Mouse (Mus musculus): ENCODE data around the gene Pdhb. TPM values are rescaled to one million over a fixed set of nuclear protein-coding genes. Genes with fewer than 3 reads are reported as not detected.

The Pdhb gene
- polyA plus RNA-seq, 1 experiment from 2014 or later, result 278 TPM

- no peak overlapping the region for H3K9ac ChIP-seq (replicated peaks; ENCODE audit: low read length)
- no peaks in the 10 kb centered on the region for H3K36me3 ChIP-seq (ENCODE audit: insufficient read depth, low read length)
- H3K4me2 ChIP-seq (replicated peaks; ENCODE audit: low read depth, low read length), result no peak overlapping the region
- no peaks in the 10 kb centered on the region for H3K4me1 ChIP-seq (ENCODE audit: insufficient read depth, low read length)
- WGBS, result 80% methylated on average over 3 of the region's 3 CpGs
- H3K4me3 ChIP-seq (ENCODE audit: low read length), result no peak overlapping the region
- H3K9me3 ChIP-seq (ENCODE audit: low read length), result no peaks in the 10 kb centered on the region
- H3K27me3 ChIP-seq (ENCODE audit: insufficient read depth, low read length), result no peaks in the 10 kb centered on the region
- no peak for ATAC-seq (ENCODE audit: low FRiP score, low TSS enrichment)
- H3K27ac ChIP-seq (ENCODE audit: low read length), result no peak overlapping the region
Measured at GRCm38 (mm10) chr14:8119904-8120303, 52.9 kb downstream of the Pdhb start.

- H3K27ac ChIP-seq (ENCODE audit: low read length), result no peak overlapping the region
- no peaks in the 10 kb centered on the region for H3K9me3 ChIP-seq (ENCODE audit: low read length)
- ATAC-seq (ENCODE audit: low FRiP score, low TSS enrichment), result no peak
- no peak overlapping the region for H3K4me3 ChIP-seq (ENCODE audit: low read length)
- no peaks in the 10 kb centered on the region for H3K36me3 ChIP-seq (ENCODE audit: insufficient read depth, low read length)
- H3K9ac ChIP-seq (replicated peaks; ENCODE audit: low read length), result no peak overlapping the region
- H3K4me1 ChIP-seq (ENCODE audit: insufficient read depth, low read length), result no peaks in the 10 kb centered on the region
- WGBS, result 91% methylated on average over 5 of the region's 5 CpGs
- H3K4me2 ChIP-seq (replicated peaks; ENCODE audit: low read depth, low read length), result no peak overlapping the region
- no peaks in the 10 kb centered on the region for H3K27me3 ChIP-seq (ENCODE audit: insufficient read depth, low read length)
Measured at GRCm38 (mm10) chr14:8119454-8119853, 53.4 kb downstream of the Pdhb start.

GRCm38 (mm10) chr14:8117371-8117770 is 55.5 kb downstream of the Pdhb start:
- no peak overlapping the region for H3K4me2 ChIP-seq (replicated peaks; ENCODE audit: low read depth, low read length)
- ATAC-seq (ENCODE audit: low FRiP score, low TSS enrichment), result no peak
- H3K27ac ChIP-seq (ENCODE audit: low read length), result no peak overlapping the region
- no peak overlapping the region for H3K4me3 ChIP-seq (ENCODE audit: low read length)
- H3K36me3 ChIP-seq (ENCODE audit: insufficient read depth, low read length), result no peaks in the 10 kb centered on the region
- H3K9ac ChIP-seq (replicated peaks; ENCODE audit: low read length), result no peak overlapping the region
- H3K4me1 ChIP-seq (ENCODE audit: insufficient read depth, low read length), result 0 out of 2 replicates have a peak, but pooled peaks cover 4% of the 10 kb centered on the region
- no peaks in the 10 kb centered on the region for H3K9me3 ChIP-seq (ENCODE audit: low read length)
- 80% methylated on average over 2 of the region's 2 CpGs for WGBS
- no peaks in the 10 kb centered on the region for H3K27me3 ChIP-seq (ENCODE audit: insufficient read depth, low read length)

Other genes starting within 250 kb of the Pdhb start
- gene Gm45521, start 215.7 kb downstream of the Pdhb start, polyA plus RNA-seq (2015; fragmentation: Nextera tagmentation; extraction: Ambion mirVana), result not detected in 2 replicates
- 0.30 and 0.31 TPM in 2 replicates for gene Dnase1l3, start 178.5 kb downstream of the Pdhb start, polyA plus RNA-seq (2015; fragmentation: Nextera tagmentation; extraction: Ambion mirVana)
- 29.6 and 33.5 TPM in 2 replicates for gene Abhd6, start 170.1 kb downstream of the Pdhb start, polyA plus RNA-seq (2015; fragmentation: Nextera tagmentation; extraction: Ambion mirVana)
- 54.1 and 58.6 TPM in 2 replicates for gene Rpp14, start 92.7 kb downstream of the Pdhb start, polyA plus RNA-seq (2015; fragmentation: Nextera tagmentation; extraction: Ambion mirVana)
- 36.7 and 39.8 TPM in 2 replicates for gene Pxk, start 74.8 kb downstream of the Pdhb start, polyA plus RNA-seq (2015; fragmentation: Nextera tagmentation; extraction: Ambion mirVana)
- 3.3 and 3.6 TPM in 2 replicates for gene Kctd6, start 41.1 kb upstream of the Pdhb start, polyA plus RNA-seq (2015; fragmentation: Nextera tagmentation; extraction: Ambion mirVana)
- 1.0 and 2.0 TPM in 2 replicates for gene Acox2, start 86.3 kb upstream of the Pdhb start, polyA plus RNA-seq (2015; fragmentation: Nextera tagmentation; extraction: Ambion mirVana)
- gene Fam107a, start 145.0 kb upstream of the Pdhb start, polyA plus RNA-seq (2015; fragmentation: Nextera tagmentation; extraction: Ambion mirVana), result 7.8 TPM in 2 replicates
- 1.8 and 2.0 TPM in 2 replicates for gene Oit1, start 205.7 kb upstream of the Pdhb start, polyA plus RNA-seq (2015; fragmentation: Nextera tagmentation; extraction: Ambion mirVana)